Mouse (Mus musculus): ENCODE measurements around the gene Thada. TPM values are rescaled to one million over a fixed set of nuclear protein-coding genes. Genes with fewer than 3 reads are reported as not detected.

The Thada gene
- total and polyA plus RNA-seq, 3 experiments = 17.3 to 26.7 (median 22.2) TPM

GRCm38 (mm10) chr17:84162211-84162760, 303.7 kb downstream of the Thada start:
- H3K4me1 ChIP-seq (ENCODE audit: control insufficient read depth in 1 of 2, insufficient read depth in 2 of 2) = peaks cover 5 to 19% of the 10 kb centered on the region in 2 experiments; a peak in 2 of 4 replicates
- dilution Hi-C loops (cut with MboI; ENCODE audit: extremely low pct_ligation_motif_present, extremely low pct_unique_long_range_greater_than_20kb, low sequenced_read_pairs) = no loop called here
- H3K27me3 ChIP-seq (replicated peaks) = no peaks in the 10 kb centered on the region
- H3K79me2 ChIP-seq (replicated peaks; ENCODE audit: control insufficient read depth, extremely low read depth, insufficient read depth, poor library complexity, severe bottlenecking) = no peaks in the 10 kb centered on the region
- H3K36me3 ChIP-seq (replicated peaks in 1 of 2; ENCODE audit: control insufficient read depth in 1 of 2, insufficient read depth in 1 of 2, low read length in 1 of 2) = no peaks in the 10 kb centered on the region
- DNase-seq (ENCODE audit: extremely low read depth) = no peak
- in situ Hi-C loops (cut with MboI; ENCODE audit: low pct_ligation_motif_present, low pct_unique_long_range_greater_than_20kb, low sequenced_read_pairs) = no loop called here
- H3K9ac ChIP-seq (ENCODE audit: insufficient read depth, low read depth) = no peak overlapping the region
- no peak overlapping the region for H3K4me3 ChIP-seq (replicated peaks in 1 of 3; ENCODE audit: low read depth in 2 of 3, low read length in 2 of 3, poor library complexity in 1 of 3)
- no peaks in the 10 kb centered on the region for H3K9me3 ChIP-seq (replicated peaks; ENCODE audit: low read length)
- H3K4me2 ChIP-seq (ENCODE audit: insufficient read depth, low read depth, poor library complexity, severe bottlenecking) = no peak overlapping the region
- no peak overlapping the region for H3K27ac ChIP-seq (ENCODE audit: insufficient read depth, low read depth)
- TF ChIP-seq RCOR1 (conservative IDR thresholded peaks at IDR 0.05; ENCODE audit: low read depth, low read length) = no peak
- no peak for TF ChIP-seq MEF2A (IDR thresholded peaks at IDR 0.05; ENCODE audit: borderline replicate concordance, low read depth, low read length)
- TF ChIP-seq PAX5 (IDR thresholded peaks at IDR 0.05; ENCODE audit: low read length) = no peak

GRCm38 (mm10) chr17:84161231-84161854, 304.7 kb downstream of the Thada start:
- dilution Hi-C loops (cut with MboI; ENCODE audit: extremely low pct_ligation_motif_present, extremely low pct_unique_long_range_greater_than_20kb, low sequenced_read_pairs) = no loop called here
- DNase-seq (ENCODE audit: extremely low read depth) = no peak
- in situ Hi-C loops (cut with MboI; ENCODE audit: low pct_ligation_motif_present, low pct_unique_long_range_greater_than_20kb, low sequenced_read_pairs) = no loop called here
- Histone ChIP-seq H3K9ac (ENCODE audit: insufficient read depth, low read depth) (no peak overlapping the region), H3K79me2 (replicated peaks; ENCODE audit: control insufficient read depth, extremely low read depth, insufficient read depth, poor library complexity, severe bottlenecking) (no peaks in the 10 kb centered on the region), H3K4me1 (ENCODE audit: control insufficient read depth in 1 of 2, insufficient read depth in 2 of 2) (peaks cover 5 to 19% of the 10 kb centered on the region in 2 experiments; a peak in 2 of 4 replicates), H3K9me3 (replicated peaks; ENCODE audit: low read length) (no peaks in the 10 kb centered on the region), H3K4me3 (replicated peaks in 1 of 3; ENCODE audit: low read depth in 2 of 3, low read length in 2 of 3, poor library complexity in 1 of 3) (no peak overlapping the region), H3K27me3 (replicated peaks) (no peaks in the 10 kb centered on the region), H3K36me3 (replicated peaks in 1 of 2; ENCODE audit: control insufficient read depth in 1 of 2, insufficient read depth in 1 of 2, low read length in 1 of 2) (no peaks in the 10 kb centered on the region), H3K27ac (ENCODE audit: insufficient read depth, low read depth) (no peak overlapping the region), H3K4me2 (ENCODE audit: insufficient read depth, low read depth, poor library complexity, severe bottlenecking) (no peak overlapping the region)
- TF ChIP-seq JUN (IDR thresholded peaks at IDR 0.05; ENCODE audit: insufficient read depth, low read depth, low read length) (no peak), CTCF (conservative IDR thresholded peaks at IDR 0.05 in 1 of 2, IDR thresholded peaks at IDR 0.05 in 1 of 2; ENCODE audit: low read depth in 2 of 2, low read length in 2 of 2) (no peak), E2F4 (IDR thresholded peaks at IDR 0.05; ENCODE audit: insufficient replicate concordance, low read depth, low read length) (no peak), MXI1 (IDR thresholded peaks at IDR 0.05; ENCODE audit: low read depth, low read length) (no peak), POLR2A (IDR thresholded peaks at IDR 0.05; ENCODE audit: low read depth, low read length) (no peak), SMC3 (IDR thresholded peaks at IDR 0.05; ENCODE audit: low read depth, low read length) (no peak), TBP (conservative IDR thresholded peaks at IDR 0.05; ENCODE audit: low read depth, low read length) (no peak), CHD1 (IDR thresholded peaks at IDR 0.05; ENCODE audit: low read depth, low read length) (no peak), TCF12 (IDR thresholded peaks at IDR 0.05; ENCODE audit: low read depth, low read length) (no peak)

- Histone ChIP-seq H3K9ac (ENCODE audit: insufficient read depth, low read depth) (no peak overlapping the region), H3K4me2 (ENCODE audit: insufficient read depth, low read depth, poor library complexity, severe bottlenecking) (no peak overlapping the region), H3K9me3 (replicated peaks; ENCODE audit: low read length) (no peaks in the 10 kb centered on the region), H3K27ac (ENCODE audit: insufficient read depth, low read depth) (no peak overlapping the region), H3K4me1 (ENCODE audit: control insufficient read depth in 1 of 2, insufficient read depth in 2 of 2) (peaks cover 5 to 19% of the 10 kb centered on the region in 2 experiments; a peak in 2 of 4 replicates), H3K79me2 (replicated peaks; ENCODE audit: control insufficient read depth, extremely low read depth, insufficient read depth, poor library complexity, severe bottlenecking) (no peaks in the 10 kb centered on the region), H3K36me3 (replicated peaks in 1 of 2; ENCODE audit: control insufficient read depth in 1 of 2, insufficient read depth in 1 of 2, low read length in 1 of 2) (no peaks in the 10 kb centered on the region), H3K27me3 (replicated peaks) (peaks cover 3% of the 10 kb centered on the region), H3K4me3 (replicated peaks in 1 of 3; ENCODE audit: low read depth in 2 of 3, low read length in 2 of 3, poor library complexity in 1 of 3) (no peak overlapping the region)
- in situ Hi-C loops (cut with MboI; ENCODE audit: low pct_ligation_motif_present, low pct_unique_long_range_greater_than_20kb, low sequenced_read_pairs) = no loop called here
- dilution Hi-C loops (cut with MboI; ENCODE audit: extremely low pct_ligation_motif_present, extremely low pct_unique_long_range_greater_than_20kb, low sequenced_read_pairs) = no loop called here
- no peak for DNase-seq (ENCODE audit: extremely low read depth)
- TF ChIP-seq SMC3 (IDR thresholded peaks at IDR 0.05; ENCODE audit: low read depth, low read length) (no peak), MAZ (IDR thresholded peaks at IDR 0.05; ENCODE audit: low read depth, low read length) (no peak), GABPA (IDR thresholded peaks at IDR 0.05; ENCODE audit: insufficient replicate concordance, low read depth, low read length) (no peak), MAX (IDR thresholded peaks at IDR 0.05; ENCODE audit: low read length) (no peak), JUND (conservative IDR thresholded peaks at IDR 0.05; ENCODE audit: low read depth, low read length) (no peak), EP300 (IDR thresholded peaks at IDR 0.05; ENCODE audit: low read length) (no peak), USF2 (conservative IDR thresholded peaks at IDR 0.05; ENCODE audit: low read depth, low read length) (no peak), ELF1 (IDR thresholded peaks at IDR 0.05; ENCODE audit: low read depth, low read length) (no peak), JUN (IDR thresholded peaks at IDR 0.05; ENCODE audit: insufficient read depth, low read depth, low read length) (no peak), MAFK (IDR thresholded peaks at IDR 0.05; ENCODE audit: insufficient replicate concordance, low read length) (no peak), HCFC1 (IDR thresholded peaks at IDR 0.05; ENCODE audit: low read depth, low read length) (no peak), MEF2A (IDR thresholded peaks at IDR 0.05; ENCODE audit: borderline replicate concordance, low read depth, low read length) (no peak), POLR2A (IDR thresholded peaks at IDR 0.05; ENCODE audit: low read depth, low read length) (no peak)
Measured at GRCm38 (mm10) chr17:84158891-84159290, 307.1 kb downstream of the Thada start.

Data from CH12.LX (cell line).